Mouse (Mus musculus) G1E (cell line): ENCODE results near the gene Trim37. TPM values are rescaled to one million over a fixed set of nuclear protein-coding genes. Genes with fewer than 3 reads are reported as not detected.

Experiments
- ATAC-seq: 2 replicates; pipeline ENCODE4 v1.8.0; 2016; ENCODE audit warnings: mild to moderate bottlenecking; ENCODE audit not compliant: insufficient number of reproducible peaks, poor library complexity, low FRiP score, severe bottlenecking; ENCODE audit errors: extremely low read depth
- DNase-seq: peaks from one replicate; pipeline ENCODE4 v3.0.0; 2012; ENCODE audit warnings: low spot score
- H3K27me3 ChIP-seq: 2 replicates; pipeline ENCODE4 v1.6.1; 2012; ENCODE audit warnings: mild to moderate bottlenecking, low read length, inconsistent platforms; ENCODE audit not compliant: insufficient read depth
- H3K36me3 ChIP-seq: replicated peaks from 2 replicates; pipeline ENCODE3; 2012; ENCODE audit warnings: mild to moderate bottlenecking, inconsistent platforms
- H3K4me1 ChIP-seq: 2 replicates; pipeline ENCODE4 v1.6.1; 2012; ENCODE audit warnings: low read depth, low read length, inconsistent platforms, mixed read lengths; ENCODE audit not compliant: insufficient read depth
- H3K4me3 ChIP-seq: 2 replicates; pipeline ENCODE4 v1.5.1; 2012; ENCODE audit warnings: low read depth, mild to moderate bottlenecking, inconsistent platforms, low read length, moderate library complexity, mixed read lengths
- H3K9me3 ChIP-seq: replicated peaks from 2 replicates; pipeline ENCODE4 v1.6.1; 2012; ENCODE audit warnings: inconsistent platforms
- CTCF ChIP-seq: IDR thresholded peaks from 2 replicates; pipeline ENCODE4 v1.5.1; 2012; ENCODE audit warnings: low read depth, low read length, inconsistent platforms, mixed read lengths
- GATA1 ChIP-seq: IDR thresholded peaks from 2 replicates; pipeline ENCODE4 v1.6.1; 2012; ENCODE audit warnings: borderline replicate concordance, low read length, inconsistent platforms, mixed read lengths
- GATA2 ChIP-seq: IDR thresholded peaks from 2 replicates; pipeline ENCODE4 v1.6.1; 2012; ENCODE audit warnings: low read depth, low read length, inconsistent platforms, borderline replicate concordance
- POLR2AphosphoS5 ChIP-seq: IDR thresholded peaks from 2 replicates; pipeline ENCODE4 v1.6.1; 2012; ENCODE audit warnings: low read depth, low read length, inconsistent platforms; ENCODE audit not compliant: insufficient replicate concordance
- TAL1 ChIP-seq: conservative IDR thresholded peaks from 2 replicates; pipeline ENCODE4 v1.6.1; 2012; ENCODE audit warnings: low read depth, low read length, inconsistent platforms, mixed read lengths
- polyA plus RNA-seq: library from polyadenylated mRNA; stranded (reverse); fragments of >175 nt; gene quantifications from 2 replicates; pipeline ENCODE4 v1.2.3, GENCODE M21; 2012
- total RNA-seq, 2 experiments: library from RNA; stranded (forward) in 1 of 2; stranded (reverse) in 1 of 2; fragments of 200-1000 nt in 1 of 2; fragments of >200 nt in 1 of 2; fragmentation: Nextera tagmentation in 1 of 2; gene quantifications; 2 replicates each; pipeline ENCODE4 v1.2.3; 2014 to 2017

The Trim37 gene
- total and polyA plus RNA-seq, 3 experiments, result 14.5 to 54.7 (median 41.2) TPM

DNA sequence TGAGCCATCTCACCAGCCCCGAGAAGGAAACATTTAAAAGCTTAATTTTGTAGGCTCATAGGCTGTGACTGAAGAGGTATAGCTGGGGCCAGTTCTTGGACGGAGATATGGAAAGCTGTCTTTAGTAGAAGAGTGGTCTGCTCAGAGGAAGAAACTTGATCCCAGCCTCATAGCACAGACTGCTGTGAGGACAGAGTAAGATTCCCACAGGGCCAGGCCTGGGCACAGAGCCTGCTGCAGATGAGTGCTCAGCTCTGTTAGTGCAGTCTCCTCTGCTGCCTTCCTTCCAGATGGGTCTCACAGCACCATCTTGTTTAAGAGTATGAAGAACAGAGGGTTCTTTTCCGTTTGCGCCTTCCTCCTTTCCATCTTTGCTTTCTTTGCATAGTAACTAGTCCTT lies 9.4 kb downstream of the Trim37 start:
- Histone ChIP-seq H3K9me3 (no peaks in the 10 kb centered on the region), H3K27me3 (no peaks in the 10 kb centered on the region), H3K4me3 (no peak overlapping the region), H3K4me1 (no peaks in the 10 kb centered on the region), H3K36me3 (peaks cover 56% of the 10 kb centered on the region)
- TF ChIP-seq POLR2AphosphoS5 (no peak), CTCF (no peak), GATA1 (no peak), TAL1 (no peak), GATA2 (no peak)
- ATAC-seq (no peak), DNase-seq (no peak)

DNA sequence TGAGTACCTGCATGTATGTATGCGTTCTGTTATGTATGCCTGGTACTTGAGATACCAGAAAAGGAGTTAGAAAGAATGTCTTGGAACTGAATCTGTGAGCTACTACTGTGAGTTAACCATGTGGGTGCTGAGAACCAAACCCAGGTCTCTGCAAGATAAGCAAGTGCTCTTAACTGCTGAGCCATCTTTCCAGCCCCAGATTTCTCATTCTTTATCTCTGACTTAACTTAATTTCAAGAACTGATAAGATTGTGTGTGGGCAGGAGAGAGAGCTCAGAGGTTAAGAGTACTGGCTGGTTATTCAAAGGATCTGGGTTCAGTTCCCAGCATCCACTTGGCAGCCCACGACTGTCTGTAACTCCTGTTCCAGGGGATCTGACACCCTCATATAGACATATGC lies 31.1 kb downstream of the Trim37 start:
- DNase-seq, result no peak
- no peaks in the 10 kb centered on the region for H3K4me1 ChIP-seq
- no peak overlapping the region for H3K4me3 ChIP-seq
- no peaks in the 10 kb centered on the region for H3K9me3 ChIP-seq
- H3K27me3 ChIP-seq, result no peaks in the 10 kb centered on the region
- TF ChIP-seq POLR2AphosphoS5, result no peak
- TF ChIP-seq CTCF, result no peak
- no peak for ATAC-seq
- H3K36me3 ChIP-seq, result peaks cover 66% of the 10 kb centered on the region

DNA sequence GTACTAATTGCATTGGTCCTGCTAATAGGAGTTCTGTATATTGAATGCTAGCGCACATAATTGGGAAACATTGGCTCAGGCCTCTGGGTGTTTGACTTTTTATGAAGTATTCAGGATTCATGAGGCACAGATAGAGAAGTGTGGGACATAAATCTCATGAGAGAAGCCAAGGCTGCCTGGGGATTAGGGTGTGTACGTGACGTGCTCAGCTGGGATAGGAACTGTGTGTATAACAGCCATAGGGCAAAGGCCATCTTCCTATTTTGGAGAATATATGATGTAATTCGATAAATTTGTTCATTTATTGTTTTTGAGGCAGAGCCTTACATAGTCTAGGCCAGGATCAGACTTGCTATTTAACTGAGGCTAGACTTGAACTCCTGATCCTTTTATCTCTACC lies 35.8 kb downstream of the Trim37 start:
- ATAC-seq (no peak), DNase-seq (no peak)
- Histone ChIP-seq H3K27me3 (no peaks in the 10 kb centered on the region), H3K36me3 (peaks cover 69% of the 10 kb centered on the region), H3K9me3 (no peaks in the 10 kb centered on the region), H3K4me3 (no peak overlapping the region), H3K4me1 (no peaks in the 10 kb centered on the region)
- TF ChIP-seq CTCF, result no peak
- TF ChIP-seq GATA1, result no peak
- TF ChIP-seq GATA2, result no peak
- no peak for TF ChIP-seq POLR2AphosphoS5
- TF ChIP-seq TAL1, result no peak

DNA sequence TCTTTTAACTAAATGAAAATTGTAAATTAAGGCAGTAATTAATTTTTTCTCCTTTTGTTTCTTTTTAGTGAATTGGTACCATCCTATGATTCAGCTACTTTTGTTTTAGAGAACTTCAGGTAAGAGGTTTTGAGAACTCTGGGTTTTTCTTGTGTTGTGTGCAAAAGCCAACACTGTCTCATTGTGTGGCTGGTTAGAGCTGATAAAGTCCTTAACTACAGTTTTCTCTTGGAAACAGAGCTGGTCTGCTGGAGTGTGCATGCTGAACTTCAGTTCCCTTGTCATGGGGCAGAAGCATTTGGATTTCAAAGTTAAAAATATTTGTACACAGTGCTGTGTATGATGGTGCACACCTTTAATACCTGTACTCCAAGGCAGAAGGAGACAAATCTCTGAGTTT lies 36.9 kb downstream of the Trim37 start:
- no peak for TF ChIP-seq GATA2
- no peak for TF ChIP-seq POLR2AphosphoS5
- no peak for TF ChIP-seq GATA1
- no peak for TF ChIP-seq TAL1
- TF ChIP-seq CTCF, result no peak
- Histone ChIP-seq H3K4me3 (no peak overlapping the region), H3K36me3 (peaks cover 72% of the 10 kb centered on the region), H3K27me3 (no peaks in the 10 kb centered on the region), H3K9me3 (no peaks in the 10 kb centered on the region), H3K4me1 (no peaks in the 10 kb centered on the region)
- DNase-seq, result no peak
- ATAC-seq, result no peak

DNA sequence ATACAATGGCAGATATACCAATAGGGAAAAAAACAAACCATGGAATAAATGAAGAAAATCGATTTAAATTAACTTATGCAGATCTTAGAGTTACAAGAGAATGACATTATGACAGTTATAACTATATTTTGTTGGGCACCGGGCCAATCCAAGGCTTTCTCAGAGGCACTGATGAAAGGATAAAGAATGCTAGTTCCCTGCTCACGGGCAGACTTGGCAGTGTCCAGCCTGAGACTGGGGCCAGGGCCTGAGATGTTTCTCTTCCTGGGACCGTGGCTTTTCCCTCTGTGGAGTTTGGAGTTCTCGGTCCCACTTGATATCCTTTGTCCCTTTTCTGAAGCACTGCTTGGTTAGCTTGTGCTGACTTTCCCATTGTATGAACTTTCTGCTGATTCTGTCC lies 46.7 kb downstream of the Trim37 start:
- Histone ChIP-seq H3K4me3 (no peak overlapping the region), H3K9me3 (no peaks in the 10 kb centered on the region), H3K27me3 (no peaks in the 10 kb centered on the region), H3K4me1 (no peaks in the 10 kb centered on the region), H3K36me3 (peaks cover 58% of the 10 kb centered on the region)
- no peak for TF ChIP-seq CTCF
- TF ChIP-seq POLR2AphosphoS5, result no peak
- TF ChIP-seq TAL1, result no peak
- no peak for TF ChIP-seq GATA2
- DNase-seq (no peak), ATAC-seq (no peak)

DNA sequence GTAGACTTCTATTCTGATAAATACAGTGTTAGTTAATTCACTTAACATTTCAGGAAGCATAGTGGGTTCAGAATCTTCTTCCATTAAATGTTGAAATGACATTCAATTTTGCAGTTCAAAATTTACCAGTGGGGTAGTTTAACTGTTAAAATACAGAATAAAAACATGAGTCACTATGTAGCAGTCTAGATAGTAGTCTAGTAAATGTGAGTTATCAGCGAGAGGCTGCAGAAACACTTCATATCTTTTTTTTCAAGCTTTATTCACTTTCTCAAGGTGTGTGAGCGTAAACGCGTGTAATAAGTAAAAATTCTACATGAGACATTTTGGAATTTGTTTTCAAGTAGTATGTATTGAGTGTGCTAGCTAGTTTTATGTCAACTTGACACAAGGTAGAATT lies 48.2 kb downstream of the Trim37 start:
- Histone ChIP-seq H3K4me3 (no peak overlapping the region), H3K9me3 (no peaks in the 10 kb centered on the region), H3K4me1 (no peaks in the 10 kb centered on the region), H3K36me3 (peaks cover 60% of the 10 kb centered on the region), H3K27me3 (no peaks in the 10 kb centered on the region)
- ATAC-seq (no peak), DNase-seq (no peak)
- TF ChIP-seq POLR2AphosphoS5 (no peak), GATA1 (no peak), CTCF (no peak), TAL1 (no peak), GATA2 (no peak)

DNA sequence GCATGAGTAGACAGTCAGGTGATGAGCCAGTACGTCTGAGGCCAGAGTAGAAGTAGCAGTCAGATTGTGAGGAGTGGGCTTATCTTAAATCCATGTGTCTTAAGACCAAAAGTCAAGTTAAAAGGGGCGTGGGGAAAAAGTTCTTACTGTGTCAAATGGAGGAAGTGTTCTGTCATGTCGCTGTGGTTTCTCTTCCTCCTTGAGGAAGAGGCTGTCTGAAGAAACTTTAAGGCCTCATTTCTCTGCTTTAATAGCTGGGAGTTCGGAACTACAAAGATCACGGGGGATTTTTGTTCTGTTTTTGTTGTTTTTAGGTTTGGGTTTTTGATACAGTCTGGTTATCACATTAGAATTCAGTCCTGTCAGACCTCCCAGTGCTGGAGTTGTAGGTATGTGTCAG lies 85.4 kb downstream of the Trim37 start:
- Histone ChIP-seq H3K27me3 (no peaks in the 10 kb centered on the region), H3K4me3 (no peak overlapping the region), H3K36me3 (peaks cover 66% of the 10 kb centered on the region), H3K4me1 (no peaks in the 10 kb centered on the region), H3K9me3 (no peaks in the 10 kb centered on the region)
- ATAC-seq, result no peak
- DNase-seq, result no peak
- TF ChIP-seq GATA1, result no peak
- no peak for TF ChIP-seq CTCF
- no peak for TF ChIP-seq GATA2
- TF ChIP-seq POLR2AphosphoS5, result no peak
- no peak for TF ChIP-seq TAL1
